Mouse (Mus musculus): ENCODE measurements around the gene Vmn2r76. TPM values are rescaled to one million over a fixed set of nuclear protein-coding genes. Genes with fewer than 3 reads are reported as not detected.

Gene Vmn2r76
- polyA plus RNA-seq (2017; shearing (Covaris generic)), result under 1 TPM; 0.06 to 0.59 TPM

DNA sequence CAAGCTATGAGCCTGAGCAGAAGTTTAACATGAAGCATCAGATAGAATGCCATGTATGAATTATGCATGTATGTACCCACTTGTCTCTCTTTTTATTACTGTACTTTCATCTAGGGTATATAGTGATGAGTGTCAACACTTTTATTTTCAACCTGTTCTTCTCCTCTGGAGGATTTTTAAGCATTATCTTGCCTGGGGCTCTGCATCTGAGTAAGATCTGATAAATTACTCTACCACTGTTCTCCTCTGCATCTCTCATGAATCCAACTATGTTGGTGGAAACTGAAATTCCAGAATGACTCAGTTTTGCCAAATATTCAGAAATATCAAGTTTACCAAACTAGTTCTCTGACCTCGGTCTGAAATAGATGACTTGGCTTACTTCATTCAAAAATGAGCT, at the start of gene Vmn2r76:
Gene Vmn2r76 (minus strand): TSS at position 101 of the 400 bp plus-strand sequence.

GRCm38 (mm10) chr7:86277072-86277471, 31.0 kb upstream of the Vmn2r76 start, which contains the start of gene Olfr310:
Olfr310 (minus strand) TSS chr7:86277172.

GRCm38 (mm10) chr7:86171678-86172077, 74.4 kb downstream of the Vmn2r76 start, which contains the start of gene Vmn2r75:
Vmn2r75 (minus strand) TSS chr7:86171778.

Other genes starting within 250 kb of the Vmn2r76 start
- gene Vmn2r75, start 74.5 kb downstream of the Vmn2r76 start, polyA plus RNA-seq (2017; shearing (Covaris generic)), result under 1 TPM in 1 of 2 experiments, not detected in 1; 0.10 TPM
- under 1 TPM in 1 of 2 experiments, not detected in 1; 0.69 TPM for gene Olfr310, start 30.9 kb upstream of the Vmn2r76 start, polyA plus RNA-seq (2017; shearing (Covaris generic))
- gene Olfr309, start 67.4 kb upstream of the Vmn2r76 start, polyA plus RNA-seq (2017; shearing (Covaris generic)), result not detected
- gene Olfr308, start 79.3 kb upstream of the Vmn2r76 start, polyA plus RNA-seq (2017; shearing (Covaris generic)), result not detected
- gene Olfr307, start 91.3 kb upstream of the Vmn2r76 start, polyA plus RNA-seq (2017; shearing (Covaris generic)), result under 1 TPM in 1 of 2 experiments, not detected in 1; 0.08 TPM
- not detected for gene Olfr305, start 120.6 kb upstream of the Vmn2r76 start, polyA plus RNA-seq (2017; shearing (Covaris generic))
- under 1 TPM in 1 of 2 experiments, not detected in 1; 0.48 TPM for gene Olfr304, start 140.3 kb upstream of the Vmn2r76 start, polyA plus RNA-seq (2017; shearing (Covaris generic))
- not detected for gene Olfr303, start 151.5 kb upstream of the Vmn2r76 start, polyA plus RNA-seq (2017; shearing (Covaris generic))
- gene Olfr301, start 157.5 kb upstream of the Vmn2r76 start, polyA plus RNA-seq (2017; shearing (Covaris generic)), result not detected
- gene Olfr299, start 213.6 kb upstream of the Vmn2r76 start, polyA plus RNA-seq (2017; shearing (Covaris generic)), result under 1 TPM in 1 of 2 experiments, not detected in 1; 0.07 TPM
- gene Olfr298, start 246.2 kb upstream of the Vmn2r76 start, polyA plus RNA-seq (2017; shearing (Covaris generic)), result not detected

All from inflammation-experienced regulatory T-cells (primary cell).